ENCODE assay signal across 8 mouse cellular contexts in the genomic region with DNA sequence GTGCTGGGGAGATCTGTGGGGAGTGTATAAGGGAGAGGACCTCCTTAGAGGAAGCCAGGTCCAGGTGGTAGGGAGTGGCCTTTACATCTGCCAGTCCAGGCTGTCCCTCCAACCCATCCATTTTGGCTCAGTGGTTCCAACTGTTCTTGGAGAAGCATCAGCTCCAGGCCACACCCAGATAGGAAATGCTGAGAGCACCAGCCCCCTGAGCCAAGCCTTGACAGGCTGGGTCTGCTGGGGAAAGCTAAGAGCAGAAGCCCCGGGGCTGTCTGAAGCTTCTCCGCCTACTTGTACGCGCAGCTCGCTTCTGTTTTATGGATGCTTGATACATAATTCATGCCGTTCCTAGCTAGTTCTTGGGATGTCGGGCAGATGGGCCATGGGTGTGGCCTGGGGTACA. TPM values are rescaled to one million over a fixed set of nuclear protein-coding genes. Genes with fewer than 3 reads are reported as not detected.
DNase-seq lines count a peak whose midpoint lies in the region; ATAC-seq lines count a peak whose summit lies in the region.

No protein-coding gene starts in this region.

- no peaks in the 10 kb centered on the region for H3K27me3 ChIP-seq in hindbrain, embryonic 16.5 days (replicated peaks; ENCODE audit: control insufficient read depth, insufficient read depth, low read length)
- no peaks in the 10 kb centered on the region for H3K27me3 ChIP-seq in neural tube, embryonic 14.5 days (ENCODE audit: control insufficient read depth, insufficient read depth, low read length)

- H3K4me1 ChIP-seq in hindbrain, embryonic 16.5 days (ENCODE audit: control insufficient read depth, insufficient read depth, low read depth, low read length) = peaks cover 29% of the 10 kb centered on the region
- H3K4me1 ChIP-seq in neural tube, embryonic 14.5 days (ENCODE audit: control insufficient read depth, insufficient read depth, low read length) = peaks cover 21% of the 10 kb centered on the region; the same call in 1 of the 2 replicates

- H3K4me3 ChIP-seq in hindbrain, embryonic 16.5 days (ENCODE audit: low read length) = no peak overlapping the region
- no peak overlapping the region for H3K4me3 ChIP-seq in neural tube, embryonic 14.5 days (ENCODE audit: low read depth, low read length)

- no peak overlapping the region for H3K9ac ChIP-seq in hindbrain, embryonic 16.5 days (ENCODE audit: low read depth, low read length)
- no peak overlapping the region for H3K9ac ChIP-seq in neural tube, embryonic 14.5 days (replicated peaks; ENCODE audit: low read depth, low read length)

- WGBS in hindbrain, embryonic 16.5 days = 52% methylated on average over 7 of the region's 7 CpGs
- WGBS in neural tube, embryonic 14.5 days = 36% methylated on average over 7 of the region's 7 CpGs

- no peaks in the 10 kb centered on the region for H3K9me3 ChIP-seq in hindbrain, embryonic 16.5 days (ENCODE audit: control insufficient read depth, low read length)
- no peaks in the 10 kb centered on the region for H3K9me3 ChIP-seq in neural tube, embryonic 14.5 days (ENCODE audit: control insufficient read depth, low read length)

- peak; percentile 54 for ATAC-seq in hindbrain, embryonic 16.5 days
- peak; percentile 22; the same call in 1 of the 2 replicates for ATAC-seq in neural tube, embryonic 14.5 days (ENCODE audit: low read depth)

- H3K27ac ChIP-seq in hindbrain, embryonic 16.5 days (ENCODE audit: low read depth, low read length) = peak overlapping the region; percentile 24; the same call in 1 of the 2 replicates
- no peak overlapping the region for H3K27ac ChIP-seq in neural tube, embryonic 14.5 days (ENCODE audit: low read depth, low read length)

- DNase-seq in cerebellum, adult 11-12 months = peak; percentile 51
- no peak for DNase-seq in cerebellum, adult 9-10 months
- DNase-seq in left cerebral cortex, adult 18-20 months (ENCODE audit: low spot score in 2 of 2) = peak; percentile 43 to 66
- no peak for DNase-seq in left cerebral cortex, adult 11 months (ENCODE audit: low spot score)
- no peak for DNase-seq in thymus, postnatal 0 days (ENCODE audit: low spot score)
- no peak for DNase-seq in thymus, adult 18-20 months

- H3K36me3 ChIP-seq in hindbrain, embryonic 16.5 days (ENCODE audit: control insufficient read depth, insufficient read depth, low read length) = no peaks in the 10 kb centered on the region
- no peaks in the 10 kb centered on the region for H3K36me3 ChIP-seq in neural tube, embryonic 14.5 days (ENCODE audit: control insufficient read depth, insufficient read depth, low read length)

- no peak overlapping the region; the same call in 1 of the 2 replicates for H3K4me2 ChIP-seq in hindbrain, embryonic 16.5 days (ENCODE audit: low read length)
- H3K4me2 ChIP-seq in neural tube, embryonic 14.5 days (ENCODE audit: low read depth, low read length) = no peak overlapping the region

RNA-seq across cellular contexts. Expression of gene Bcr, which starts 39.9 kb away (rescaled TPM):
- 100 to 1,000 TPM; 102 to 109 TPM for total RNA-seq in left cerebral cortex, adult 18-20 months (2021)
- polyA plus RNA-seq in hindbrain, embryonic 16.5 days (2015; fragmentation: Nextera tagmentation; extraction: Ambion mirVana) = 11.5 and 13.6 TPM in 2 replicates
- 23.3 and 26.4 TPM in 2 replicates for polyA plus RNA-seq in neural tube, embryonic 14.5 days (2014; fragmentation: Nextera tagmentation; extraction: Ambion mirVana)
- 4.0 and 5.6 TPM in 2 replicates for polyA plus RNA-seq in thymus, postnatal 0 days (2015; fragmentation: Nextera tagmentation; extraction: Ambion mirVana)

Comparison
In these comparisons a context has a peak if more than half of its experiments do, and no peak if none do; other contexts are left out.
1. DNase-seq: peak in cerebellum, adult 11-12 months (single experiment) and left cerebral cortex, adult 18-20 months (2 of 2); none in cerebellum, adult 9-10 months (single experiment), left cerebral cortex, adult 11 months (single experiment), thymus, postnatal 0 days (single experiment) and thymus, adult 18-20 months (0 of 2).